In genomic region chr2:180428331-180428730, GRCm38 (mm10) we compare ENCODE assay signal across 8 mouse cellular contexts. TPM values are rescaled to one million over a fixed set of nuclear protein-coding genes. Genes with fewer than 3 reads are reported as not detected.
DNase-seq lines count a peak whose midpoint lies in the region; ATAC-seq and TF ChIP-seq lines count a peak whose summit lies in the region.

No protein-coding gene starts in this region.

- H3K4me2 ChIP-seq in heart, postnatal 0 days (ENCODE audit: low read depth, low read length): no peak overlapping the region
- no peak overlapping the region for H3K4me2 ChIP-seq in midbrain, embryonic 16.5 days (ENCODE audit: low read length)

- TF ChIP-seq POLR2A in cortical plate, adult 2 months (IDR thresholded peaks at IDR 0.05; ENCODE audit: extremely low read depth, insufficient read depth, low read length): no peak

- no peaks in the 10 kb centered on the region for H3K4me1 ChIP-seq in heart, postnatal 0 days (ENCODE audit: control insufficient read depth, insufficient read depth)
- H3K4me1 ChIP-seq in midbrain, embryonic 10.5 days: peaks cover 6% of the 10 kb centered on the region; the same call in 1 of the 2 replicates
- H3K4me1 ChIP-seq in midbrain, embryonic 16.5 days (ENCODE audit: control insufficient read depth, insufficient read depth, low read length): peaks cover 3% of the 10 kb centered on the region
- H3K4me1 ChIP-seq in cortical plate, adult 2 months (ENCODE audit: control insufficient read depth, insufficient read depth, low read length): no peaks in the 10 kb centered on the region; the same call in 1 of the 2 replicates
- H3K4me1 ChIP-seq in forebrain, embryonic 10.5 days: peaks cover 12% of the 10 kb centered on the region; the same call in 1 of the 2 replicates

- no peaks in the 10 kb centered on the region for H3K9me3 ChIP-seq in heart, postnatal 0 days (replicated peaks; ENCODE audit: control insufficient read depth, low read length)
- no peaks in the 10 kb centered on the region for H3K9me3 ChIP-seq in midbrain, embryonic 10.5 days (replicated peaks)
- no peaks in the 10 kb centered on the region for H3K9me3 ChIP-seq in midbrain, embryonic 16.5 days (replicated peaks; ENCODE audit: control insufficient read depth, low read length, poor library complexity, severe bottlenecking)
- no peaks in the 10 kb centered on the region for H3K9me3 ChIP-seq in forebrain, embryonic 10.5 days

- no peak for ATAC-seq in heart, postnatal 0 days (ENCODE audit: insufficient read depth, low read depth)
- no peak for ATAC-seq in midbrain, embryonic 16.5 days

- H3K36me3 ChIP-seq in heart, postnatal 0 days (replicated peaks; ENCODE audit: control insufficient read depth, insufficient read depth, low read length): no peaks in the 10 kb centered on the region
- no peaks in the 10 kb centered on the region for H3K36me3 ChIP-seq in midbrain, embryonic 10.5 days
- H3K36me3 ChIP-seq in midbrain, embryonic 16.5 days (ENCODE audit: control insufficient read depth, insufficient read depth, low read length): no peaks in the 10 kb centered on the region
- no peaks in the 10 kb centered on the region for H3K36me3 ChIP-seq in forebrain, embryonic 10.5 days (replicated peaks)

- WGBS in heart, postnatal 0 days: 25% methylated on average over 2 of the region's 2 CpGs
- WGBS in midbrain, embryonic 10.5 days: 26% methylated on average over 2 of the region's 2 CpGs
- WGBS in midbrain, embryonic 16.5 days: 29% methylated on average over 2 of the region's 2 CpGs
- 36% methylated on average over 2 of the region's 2 CpGs for WGBS in forebrain, embryonic 10.5 days

- H3K4me3 ChIP-seq in heart, postnatal 0 days (ENCODE audit: low read depth, low read length): no peak overlapping the region
- no peak overlapping the region for H3K4me3 ChIP-seq in midbrain, embryonic 10.5 days
- no peak overlapping the region for H3K4me3 ChIP-seq in midbrain, embryonic 16.5 days (ENCODE audit: low read depth, low read length)
- no peak overlapping the region for H3K4me3 ChIP-seq in cortical plate, adult 2 months (ENCODE audit: insufficient read depth, low read length)
- no peak overlapping the region for H3K4me3 ChIP-seq in forebrain, embryonic 10.5 days

- H3K27me3 ChIP-seq in heart, postnatal 0 days (ENCODE audit: control insufficient read depth, insufficient read depth, low read length): peaks cover 17% of the 10 kb centered on the region
- H3K27me3 ChIP-seq in midbrain, embryonic 10.5 days (ENCODE audit: low read depth, poor library complexity, severe bottlenecking): no peaks in the 10 kb centered on the region; the same call in 1 of the 2 replicates
- no peaks in the 10 kb centered on the region for H3K27me3 ChIP-seq in midbrain, embryonic 16.5 days (ENCODE audit: control insufficient read depth, insufficient read depth, low read depth, low read length)
- 0 out of 2 replicates have a peak, but pooled peaks cover 7% of the 10 kb centered on the region for H3K27me3 ChIP-seq in forebrain, embryonic 10.5 days (ENCODE audit: poor library complexity, severe bottlenecking)

- no peak for DNase-seq in heart, postnatal 0 days (ENCODE audit: low spot score)
- DNase-seq in heart, adult 9 months (ENCODE audit: low spot score in 2 of 2): no peak
- peak; percentile 21 for DNase-seq in midbrain, embryonic 10.5 days (ENCODE audit: low spot score)
- DNase-seq in retina, postnatal 1 day: peak; percentile 57
- no peak for DNase-seq in testis, postnatal 10 days (ENCODE audit: low spot score)
- no peak for DNase-seq in forebrain, embryonic 10.5 days (ENCODE audit: extremely low spot score, low spot score)

- TF ChIP-seq CTCF in heart, postnatal 0 days (IDR thresholded peaks at IDR 0.05; ENCODE audit: low read depth): peak; percentile 40
- TF ChIP-seq CTCF in cortical plate, adult 2 months (IDR thresholded peaks at IDR 0.05; ENCODE audit: extremely low read depth, insufficient read depth, low read length): peak; percentile 40; the same call in 1 of the 2 replicates

- no peak overlapping the region for H3K27ac ChIP-seq in heart, postnatal 0 days (ENCODE audit: low read depth)
- no peak overlapping the region for H3K27ac ChIP-seq in midbrain, embryonic 10.5 days (replicated peaks)
- H3K27ac ChIP-seq in midbrain, embryonic 16.5 days (ENCODE audit: low read length): no peak overlapping the region
- no peak overlapping the region for H3K27ac ChIP-seq in cortical plate, adult 2 months (ENCODE audit: insufficient read depth, low read length)
- H3K27ac ChIP-seq in forebrain, embryonic 10.5 days: no peak overlapping the region

- H3K9ac ChIP-seq in heart, postnatal 0 days (replicated peaks; ENCODE audit: low read depth, low read length): no peak overlapping the region
- no peak overlapping the region for H3K9ac ChIP-seq in midbrain, embryonic 16.5 days (ENCODE audit: low read depth, low read length)

- no peak for TF ChIP-seq EP300 in heart, postnatal 0 days (IDR thresholded peaks at IDR 0.05; ENCODE audit: low read depth)

RNA-seq across cellular contexts. Expression of gene Slco4a1, which starts 27.7 kb away (rescaled TPM):
- 0.50 TPM in 1 of 2 replicates, not detected in the other for total RNA-seq in heart, postnatal 0 days (2014; rRNA removed; ENCODE audit: low replicate concordance)
- polyA plus RNA-seq in heart, postnatal 0 days (2015; fragmentation: Nextera tagmentation; extraction: Ambion mirVana): not detected in 2 replicates
- 5.3 and 6.7 TPM in 2 replicates for polyA plus RNA-seq in midbrain, embryonic 10.5 days (2016; fragmentation: Nextera tagmentation; extraction: Ambion mirVana)
- polyA plus RNA-seq in midbrain, embryonic 16.5 days (2015; fragmentation: Nextera tagmentation; extraction: Ambion mirVana): 1.7 and 2.4 TPM in 2 replicates
- 5.1 and 5.2 TPM in 2 replicates for polyA plus RNA-seq in cortical plate, adult 2 months (2012; rRNA removed)
- 4.9 and 6.9 TPM in 2 replicates for polyA plus RNA-seq in forebrain, embryonic 10.5 days (2016; fragmentation: Nextera tagmentation; extraction: Ambion mirVana)

Comparison
In these comparisons a context has a peak if more than half of its experiments do, and no peak if none do; other contexts are left out.
1. DNase-seq: peak in midbrain, embryonic 10.5 days (single experiment) and retina, postnatal 1 day (single experiment); none in heart, postnatal 0 days (single experiment), heart, adult 9 months (0 of 2), testis, postnatal 10 days (single experiment) and forebrain, embryonic 10.5 days (single experiment).